Mouse (Mus musculus): Measurements from ENCODE around the gene Slc3a2.
"Not testable (repeated sequence)": the region's sequence is repeated elsewhere in the genome, so short reads cannot be mapped to it uniquely, and the experiment has no call there.

Slc3a2 gene

GRCm38 (mm10) chr19:8722907-8723573 lies at the start of gene Slc3a2:
Gene Slc3a2, minus strand, starts transcription at chr19:8723369.
- in situ Hi-C loops (cut with MseI, MboI) = no loop called here

GRCm38 (mm10) chr19:8770567-8771270 lies 47.5 kb upstream of the Slc3a2 start, which contains the start of gene Tmem223:
Gene Tmem223, plus strand, starts transcription at chr19:8770996.
- in situ Hi-C loops (cut with MseI, MboI) = no loop called here

GRCm38 (mm10) chr19:8765562-8765961 lies 42.4 kb upstream of the Slc3a2 start:
- in situ Hi-C loops (cut with MseI, MboI) = no loop called here

GRCm38 (mm10) chr19:8763276-8763675 lies 40.1 kb upstream of the Slc3a2 start:
- in situ Hi-C loops (cut with MseI, MboI) = no loop called here

- in situ Hi-C loops (cut with MseI, MboI) = no loop called here
Observed at GRCm38 (mm10) chr19:8760757-8761156, 37.6 kb upstream of the Slc3a2 start.

GRCm38 (mm10) chr19:8758899-8759298 lies 35.7 kb upstream of the Slc3a2 start:
- in situ Hi-C loops (cut with MseI, MboI) = no loop called here

GRCm38 (mm10) chr19:8757471-8757998 lies 34.4 kb upstream of the Slc3a2 start:
- in situ Hi-C loops (cut with MseI, MboI) = no loop called here

GRCm38 (mm10) chr19:8756635-8757387 lies 33.6 kb upstream of the Slc3a2 start, which contains the start of gene Nxf1:
Gene Nxf1, plus strand, starts transcription at chr19:8757073.
- in situ Hi-C loops (cut with MseI, MboI) = no loop called here

GRCm38 (mm10) chr19:8755652-8756051 lies 32.5 kb upstream of the Slc3a2 start:
- in situ Hi-C loops (cut with MseI, MboI) = no loop called here

- in situ Hi-C loops (cut with MseI, MboI) = no loop called here
Observed at GRCm38 (mm10) chr19:8747368-8747767, 24.2 kb upstream of the Slc3a2 start.

GRCm38 (mm10) chr19:8745382-8745781 lies 22.2 kb upstream of the Slc3a2 start:
- in situ Hi-C loops (cut with MseI, MboI) = no loop called here

GRCm38 (mm10) chr19:8742176-8742575 lies 19.0 kb upstream of the Slc3a2 start:
- in situ Hi-C loops (cut with MseI, MboI) = no loop called here

GRCm38 (mm10) chr19:8741243-8741869 lies 18.2 kb upstream of the Slc3a2 start, which contains the start of gene Stx5a:
Gene Stx5a, plus strand, starts transcription at chr19:8741413.
- in situ Hi-C loops (cut with MseI, MboI) = no loop called here

GRCm38 (mm10) chr19:8740603-8741002 lies 17.4 kb upstream of the Slc3a2 start, which contains the start of gene 1700092M07Rik:
Gene 1700092M07Rik, plus strand, starts transcription at chr19:8740718.
- in situ Hi-C loops (cut with MseI, MboI) = no loop called here

- in situ Hi-C loops (cut with MseI, MboI) = no loop called here
Observed at GRCm38 (mm10) chr19:8739646-8740045, 16.5 kb upstream of the Slc3a2 start.

GRCm38 (mm10) chr19:8738911-8739310 lies 15.7 kb upstream of the Slc3a2 start:
- in situ Hi-C loops (cut with MseI, MboI) = no loop called here

- in situ Hi-C loops (cut with MseI, MboI) = no loop called here
Observed at GRCm38 (mm10) chr19:8736160-8736467, 12.9 kb upstream of the Slc3a2 start.

GRCm38 (mm10) chr19:8735389-8736159 lies 12.4 kb upstream of the Slc3a2 start, which contains the start of gene Wdr74:
Gene Wdr74, plus strand, starts transcription at chr19:8735827.
- in situ Hi-C loops (cut with MseI, MboI) = no loop called here

- in situ Hi-C loops (cut with MseI, MboI) = no loop called here
Observed at GRCm38 (mm10) chr19:8734334-8734733, 11.2 kb upstream of the Slc3a2 start.

GRCm38 (mm10) chr19:8728335-8729099 lies 5.3 kb upstream of the Slc3a2 start:
- in situ Hi-C loops (cut with MseI, MboI) = not testable (repeated sequence)
